Mouse (Mus musculus) gastrocnemius, postnatal 36 days (tissue): ENCODE measurements at regions not wholly inside any gene's neighbourhood (a gene's known extent, or its start where the extent isn't known, plus 50 kb on each side); places are given as distances from the start of the nearest gene placed in this dataset.

Source experiments
- DNase-seq, 2 experiments: peaks; one replicate each; pipeline ENCODE4 v3.0.0; 2022
- intact Hi-C: fragments of 180-260 bp; cut with DNase I; formaldehyde crosslinking; loops from one replicate; pipeline ENCODE4 v1.15.1; 2025

DNA sequence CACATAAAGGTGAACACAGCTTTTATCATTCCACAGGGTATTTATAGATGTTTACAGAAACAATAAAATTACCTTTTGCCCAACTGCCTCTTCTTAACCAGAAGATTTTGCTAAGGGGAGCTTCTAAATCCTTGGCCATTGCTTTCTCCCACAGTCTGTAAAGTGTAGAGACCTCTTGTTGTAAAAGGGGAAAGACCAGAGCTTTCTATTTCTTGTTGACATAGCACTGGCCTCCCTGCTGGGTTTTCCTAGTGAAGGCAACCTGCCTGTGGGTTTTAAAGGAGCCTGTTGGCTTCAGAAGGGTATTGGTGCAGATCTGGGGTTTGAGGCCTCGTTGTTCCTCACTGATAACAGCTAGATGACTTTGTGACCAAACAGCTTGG, 381.6 kb downstream of the Lmo4 start:
- intact Hi-C loops: no loop called here
- no peak for DNase-seq

DNA sequence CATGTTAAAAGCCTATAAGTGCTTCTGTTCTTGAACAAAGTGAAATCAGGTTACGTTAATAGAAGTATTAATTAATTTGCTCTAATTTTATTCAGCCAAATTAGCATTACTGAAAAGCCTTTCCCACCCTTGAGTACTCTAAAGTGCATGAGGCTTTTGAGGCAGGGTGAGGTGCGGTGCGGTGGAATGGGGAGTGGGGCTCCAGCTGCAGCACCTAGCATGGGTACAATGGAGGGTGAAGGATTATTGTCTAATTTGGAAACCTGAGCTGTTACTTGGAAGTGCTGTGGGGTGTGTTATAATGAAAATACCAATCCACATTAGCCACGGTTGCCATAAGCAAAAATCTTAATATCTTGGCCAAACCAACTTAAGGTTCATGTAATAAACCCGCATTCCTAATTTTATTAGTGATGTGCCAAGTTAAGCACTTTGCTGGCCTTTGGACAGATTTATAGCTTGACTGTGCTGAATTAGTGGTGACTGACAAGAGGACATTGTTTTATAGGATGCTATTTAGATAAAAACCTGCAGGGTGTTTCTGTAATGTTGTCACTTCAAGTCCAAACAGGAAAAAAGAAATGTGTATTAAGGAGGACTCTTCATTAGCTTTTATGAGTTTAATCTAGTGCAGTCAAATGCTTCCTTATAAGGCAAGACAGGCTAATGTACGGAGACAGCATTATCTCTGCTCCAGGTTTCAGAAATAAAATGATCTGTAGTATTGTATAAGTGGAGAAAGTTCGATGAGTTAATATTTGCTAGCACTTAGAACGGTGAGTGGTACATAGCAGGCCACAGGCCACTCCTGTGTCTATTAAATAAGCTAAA, 382.2 kb downstream of the Lmo4 start:
- intact Hi-C loops: no loop called here

DNA sequence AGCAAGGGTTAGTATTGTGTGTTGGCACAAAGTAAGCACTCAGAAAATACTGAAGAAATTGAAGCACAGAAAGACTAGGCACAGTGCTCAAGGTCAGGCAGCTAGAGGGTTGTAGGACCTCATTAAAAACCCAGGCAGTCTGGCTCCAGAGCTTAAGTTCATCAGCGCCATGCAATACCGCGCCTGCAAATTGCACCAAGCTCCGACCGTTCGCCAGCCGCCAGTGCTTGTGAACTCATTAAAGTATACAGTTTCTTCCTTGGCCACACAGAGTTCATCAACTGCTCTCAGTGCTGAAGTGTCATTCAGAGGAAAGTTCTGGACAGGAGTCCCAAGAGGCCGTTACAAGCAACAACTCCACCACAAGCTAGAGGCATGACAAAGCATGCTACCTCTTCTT, 397.5 kb downstream of the Lmo4 start:
- intact Hi-C loops: no loop called here

More for the DNA sequence above, 382.2 kb downstream of the Lmo4 start:
- DNase-seq: no peak

DNA sequence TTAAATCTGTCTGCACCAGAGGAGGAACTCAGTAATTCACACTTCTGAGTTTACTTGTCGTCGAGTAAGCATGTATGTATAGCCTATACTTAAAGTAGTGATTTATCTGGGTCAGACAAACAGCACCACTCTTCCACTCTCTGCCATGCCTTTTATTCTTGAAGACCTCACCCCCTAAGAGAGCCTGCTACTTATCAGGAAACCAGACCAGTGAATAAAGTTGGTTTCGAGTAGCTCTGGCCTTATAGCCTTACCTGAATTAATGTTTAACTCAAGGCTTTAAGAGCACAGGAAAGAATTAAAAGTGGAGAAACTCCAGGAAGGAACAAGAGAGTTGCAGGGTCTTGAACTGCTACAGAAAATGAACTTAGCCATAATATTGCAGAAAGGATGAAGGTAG, 398.1 kb downstream of the Lmo4 start:
- intact Hi-C loops: no loop called here
- no peak for DNase-seq

More for the DNA sequence above, 397.5 kb downstream of the Lmo4 start:
- peak in 1 of 2 experiments; percentile 17 for DNase-seq

DNA sequence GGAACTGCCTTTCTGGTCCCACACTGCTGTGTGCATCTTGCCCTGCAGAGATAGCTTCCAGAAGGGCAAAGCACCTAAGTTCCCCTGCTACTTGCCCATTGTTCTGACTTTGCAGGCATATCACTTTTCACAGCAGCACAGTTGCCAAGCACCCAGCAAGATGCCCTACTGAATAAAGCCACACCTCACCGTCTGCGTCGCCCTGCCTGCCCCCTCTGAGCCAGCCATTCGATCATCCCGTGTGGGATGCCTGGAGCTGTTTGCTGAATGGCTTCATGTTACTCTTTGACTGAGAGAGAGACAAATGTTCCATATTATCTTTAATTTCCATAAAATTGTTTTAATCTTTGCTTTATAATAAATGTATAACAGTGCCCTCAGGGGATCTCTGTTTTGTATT, 407.2 kb downstream of the Lmo4 start:
- intact Hi-C loops: no loop called here
- no peak for DNase-seq

DNA sequence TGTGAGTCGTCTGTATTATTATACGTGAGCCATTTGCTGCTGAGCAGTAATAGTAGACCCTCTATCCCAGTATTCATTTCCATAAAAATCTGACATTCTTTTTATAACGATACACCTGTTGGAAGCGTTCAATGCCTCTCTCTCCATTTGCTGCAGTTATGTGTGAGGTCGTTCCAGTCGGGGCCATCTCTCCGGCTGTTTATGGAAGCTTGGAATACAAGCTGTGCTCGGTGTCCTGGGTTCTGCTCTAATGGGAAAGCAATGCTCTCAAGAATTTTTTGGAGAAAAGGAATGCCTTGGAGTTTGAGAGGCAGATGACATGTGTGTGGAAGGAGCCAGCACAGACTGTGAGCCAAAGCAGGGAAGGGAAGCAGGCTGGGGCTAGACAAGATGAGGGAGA, 414.1 kb downstream of the Lmo4 start:
- DNase-seq: no peak
- intact Hi-C loops: no loop called here

DNA sequence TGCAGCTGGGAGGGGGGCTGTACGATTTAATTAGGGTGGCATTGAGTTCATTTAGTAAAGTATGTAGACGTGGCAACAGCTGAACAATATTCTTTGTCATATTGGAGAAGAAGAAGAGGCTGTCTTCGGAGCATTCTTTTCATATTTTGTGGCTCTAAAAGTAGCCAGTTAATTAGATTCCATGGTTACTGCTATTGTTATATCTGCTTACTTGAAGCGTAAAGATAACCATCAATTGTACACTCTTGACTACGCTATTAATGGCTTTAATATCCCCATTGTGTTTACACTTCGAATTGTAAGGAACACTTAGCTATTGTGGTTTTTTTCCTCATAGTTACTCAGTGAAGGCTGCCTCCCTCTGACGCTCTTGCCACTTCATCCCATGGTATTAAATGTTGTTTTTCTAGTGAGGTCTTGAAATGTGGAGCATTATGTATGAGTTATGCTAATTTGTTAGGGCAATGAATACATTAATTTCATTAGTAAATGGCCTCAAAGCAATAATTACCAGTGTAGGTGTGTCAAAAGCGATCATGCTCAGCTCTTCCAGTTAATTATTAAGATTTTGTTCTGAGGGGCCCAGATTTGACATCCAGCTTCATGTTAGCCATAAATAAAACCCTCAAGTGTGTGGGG, 415.0 kb downstream of the Lmo4 start:
- no peak for DNase-seq
- intact Hi-C loops: no loop called here

DNA sequence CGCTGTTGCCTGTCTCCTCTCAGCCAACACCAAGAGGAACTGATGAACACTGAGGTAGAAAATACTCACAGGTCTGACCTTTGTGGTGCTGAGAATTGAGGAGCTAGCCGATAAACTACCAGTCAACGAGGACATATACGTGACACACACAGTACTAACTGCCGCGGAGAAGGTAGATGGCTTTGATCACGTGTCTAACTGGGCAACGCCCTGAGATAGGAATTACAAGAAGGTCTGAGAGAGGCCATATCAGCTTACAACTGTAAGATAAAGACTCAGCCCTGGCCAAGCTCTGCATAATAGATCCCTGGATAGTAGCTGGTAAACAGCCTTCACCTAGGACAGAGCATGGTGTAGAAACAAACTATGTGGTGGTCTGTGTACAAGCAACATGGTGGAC, 418.1 kb downstream of the Lmo4 start:
- no peak for DNase-seq
- intact Hi-C loops: no loop called here

DNA sequence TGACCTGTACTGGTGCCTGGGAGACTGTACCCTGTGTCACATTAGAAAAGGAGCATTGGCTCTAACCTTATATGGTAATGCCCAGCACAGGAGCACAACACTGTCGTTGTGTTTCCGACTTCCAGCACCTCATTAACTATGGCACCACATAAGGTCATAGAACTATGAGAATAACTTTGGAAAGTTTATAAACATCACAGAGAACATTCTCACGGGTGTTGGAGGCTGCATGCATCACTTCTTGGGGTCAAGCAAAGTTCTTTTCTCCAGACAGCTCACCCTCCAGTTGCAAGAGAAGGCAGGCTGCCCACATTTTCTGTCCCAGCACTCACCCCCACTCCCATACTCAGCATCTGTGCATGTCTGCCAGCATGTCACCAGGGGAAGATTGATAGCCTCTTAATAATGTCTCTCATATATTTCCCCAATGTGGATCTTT, 420.6 kb downstream of the Lmo4 start:
- no peak for DNase-seq
- intact Hi-C loops: no loop called here

DNA sequence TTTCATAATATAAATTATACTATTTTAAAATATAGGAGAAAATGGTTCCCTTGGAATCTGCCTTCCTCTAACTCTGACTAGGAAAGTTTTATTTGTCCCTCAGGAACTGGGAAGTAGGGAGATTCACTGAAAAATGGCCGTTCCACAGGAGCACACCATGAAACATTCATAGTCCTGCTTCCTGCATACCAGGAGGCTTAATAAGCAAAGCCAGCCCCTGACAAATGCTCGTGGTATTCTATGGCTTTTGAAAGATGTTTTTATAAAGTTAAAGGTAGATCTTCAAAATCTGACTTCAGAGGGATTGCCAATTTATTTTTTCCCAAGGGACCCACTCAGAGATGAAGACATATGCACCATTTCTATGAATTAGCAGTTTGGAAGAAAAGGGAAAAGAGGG, 426.9 kb downstream of the Lmo4 start:
- intact Hi-C loops: no loop called here
- DNase-seq: no peak

DNA sequence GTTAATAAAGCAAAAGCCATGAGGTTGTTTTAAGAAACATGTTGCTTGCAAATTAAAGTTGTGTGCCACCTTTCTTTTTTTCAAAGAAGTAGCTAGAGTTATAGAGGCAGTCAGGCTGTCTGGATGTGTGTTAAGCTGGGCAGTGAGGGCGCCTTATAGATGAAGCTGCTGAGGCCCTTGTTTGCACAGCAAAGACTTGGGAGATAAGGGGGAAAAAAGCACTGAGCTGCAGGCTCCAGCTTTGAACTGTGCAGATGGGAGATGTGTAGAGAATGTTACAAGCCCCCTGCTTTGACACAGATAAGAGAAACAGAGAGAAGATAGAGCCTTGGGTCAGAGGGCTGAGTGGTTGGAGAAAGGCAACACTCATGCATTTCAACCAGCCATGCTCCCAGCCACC, 445.7 kb downstream of the Lmo4 start:
- intact Hi-C loops: no loop called here
- no peak for DNase-seq

DNA sequence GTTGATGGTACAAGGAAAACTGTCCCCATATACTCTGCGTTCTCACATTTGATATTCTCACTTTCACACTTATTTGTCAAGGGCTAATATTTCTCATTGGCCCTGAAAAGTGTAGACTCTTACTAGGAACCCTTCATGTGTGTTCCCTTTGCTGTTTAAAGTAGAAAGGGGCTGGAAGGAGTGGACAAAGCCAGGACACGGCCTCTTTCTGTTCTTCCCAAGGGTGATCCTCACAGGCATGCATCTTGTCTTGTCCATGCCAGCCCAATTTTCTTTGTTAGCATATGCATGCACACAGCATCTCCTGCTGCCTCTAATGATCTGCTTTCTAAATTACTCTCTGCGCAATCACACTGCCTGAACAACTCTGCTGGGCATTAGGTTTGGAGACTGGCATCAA, 451.8 kb downstream of the Lmo4 start:
- no peak for DNase-seq
- intact Hi-C loops: no loop called here

DNA sequence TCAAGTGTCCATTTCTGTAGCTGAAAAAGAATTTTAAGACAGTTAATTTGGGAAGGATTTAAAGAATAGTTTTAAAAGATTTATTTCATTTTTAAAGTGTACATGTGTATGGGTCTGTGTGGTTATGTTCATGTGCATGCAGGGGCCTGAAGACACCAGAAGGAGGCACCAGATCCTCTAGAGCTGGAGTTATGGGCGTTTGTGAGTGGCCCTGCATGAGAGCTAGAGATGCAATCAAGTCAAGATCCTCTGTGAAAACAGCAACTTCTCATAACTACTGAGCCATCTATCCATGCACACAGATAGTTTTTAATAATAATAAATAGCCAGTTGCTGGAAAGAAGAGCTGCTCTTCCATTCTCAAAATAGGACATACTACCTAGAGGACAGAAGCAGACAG, 452.4 kb downstream of the Lmo4 start:
- no peak for DNase-seq
- intact Hi-C loops: no loop called here

DNA sequence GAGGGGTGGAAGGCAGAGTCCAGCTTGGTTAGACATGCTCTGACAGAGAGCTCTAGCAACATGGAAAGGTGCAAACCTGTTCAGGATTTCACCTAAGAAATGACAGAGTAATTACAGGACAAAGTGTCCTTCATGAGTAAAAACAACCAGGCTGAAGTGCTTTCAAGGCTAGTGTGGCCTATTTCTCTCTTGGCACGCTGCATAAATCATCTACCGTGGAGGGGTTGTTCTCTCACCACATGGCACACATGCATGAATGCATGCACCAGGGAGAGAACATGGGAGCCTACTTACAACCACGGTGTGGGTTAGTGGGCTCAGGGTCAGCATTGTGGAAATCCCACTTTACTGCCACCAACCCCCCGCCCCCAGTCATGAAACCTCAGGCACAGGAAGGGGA, 454.9 kb downstream of the Lmo4 start:
- DNase-seq: no peak
- intact Hi-C loops: no loop called here

DNA sequence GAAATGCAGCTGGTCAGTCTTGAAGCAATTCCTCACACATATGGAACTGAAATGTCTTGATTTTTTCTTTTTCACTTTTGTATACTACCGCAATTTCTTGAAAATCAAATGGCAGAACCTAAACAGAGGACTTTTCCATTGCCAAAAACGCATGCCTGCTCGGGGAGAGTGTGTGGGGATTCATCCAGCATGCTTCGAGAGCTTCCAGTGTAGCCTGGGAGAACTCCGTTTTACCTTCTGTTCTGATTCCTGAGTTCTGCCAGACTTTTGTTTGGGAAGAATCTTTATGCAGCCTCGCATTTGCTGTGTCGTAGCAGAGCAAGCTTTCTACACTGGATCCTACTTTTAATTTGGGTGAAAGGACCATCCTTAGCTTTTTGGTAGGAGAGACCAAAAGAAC, 461.4 kb downstream of the Lmo4 start:
- no peak for DNase-seq
- intact Hi-C loops: no loop called here

DNA sequence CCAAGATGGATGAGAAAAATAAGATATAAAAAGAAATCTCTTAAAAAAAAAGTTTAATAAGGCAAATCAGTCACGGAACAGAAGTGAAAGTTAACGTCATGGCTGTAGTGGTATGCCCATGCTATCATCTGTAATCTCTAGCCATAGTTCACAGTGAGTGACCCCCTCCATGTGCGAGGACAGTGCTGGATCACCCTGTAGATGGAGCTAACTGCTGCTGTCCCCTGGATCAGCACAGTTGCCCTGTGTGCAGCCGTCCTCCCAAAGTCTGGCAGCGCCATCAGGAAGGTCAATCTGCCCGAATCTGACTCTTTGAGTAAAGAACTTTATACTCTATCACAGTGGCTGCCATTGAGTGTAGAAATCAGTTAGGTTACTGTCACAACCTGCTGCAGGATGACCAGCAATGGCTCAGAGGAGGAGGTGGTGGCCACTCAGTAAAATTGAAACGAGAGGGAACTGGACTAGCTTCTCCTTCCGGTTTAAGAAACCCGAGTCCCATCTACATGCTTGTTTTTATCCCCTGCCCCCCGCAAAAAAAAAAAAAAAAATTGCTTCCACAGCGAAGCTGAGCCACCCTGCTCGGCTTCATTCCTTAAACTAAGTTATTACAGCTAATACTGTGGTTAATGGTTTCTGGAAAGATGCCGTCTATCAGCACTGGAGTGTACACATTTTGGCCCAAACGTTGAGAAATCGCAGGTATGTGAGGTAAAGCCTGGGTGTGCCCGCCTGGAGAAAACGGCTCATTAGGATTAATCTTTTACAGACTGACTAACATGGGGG, 462.0 kb downstream of the Lmo4 start:
- intact Hi-C loops: no loop called here
- DNase-seq: no peak

DNA sequence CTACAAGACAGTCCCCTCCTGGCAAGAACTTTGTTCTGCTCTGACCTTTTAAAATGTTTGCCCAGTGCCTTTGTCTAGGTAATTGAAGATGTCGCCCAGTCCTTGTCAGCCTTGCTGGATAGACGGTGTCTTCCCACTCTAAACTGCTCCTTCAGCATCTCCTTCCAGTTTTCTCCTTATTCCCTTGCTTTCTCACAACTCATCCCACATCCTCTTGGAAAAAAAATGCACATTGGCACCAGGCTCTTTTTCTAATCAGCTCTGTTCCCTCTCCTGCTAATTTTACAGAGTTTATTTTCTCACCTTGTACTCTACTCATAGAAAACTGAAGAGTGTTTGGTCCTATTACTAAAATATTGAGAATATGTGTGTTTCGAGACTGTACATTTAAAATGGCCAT, 466.3 kb downstream of the Lmo4 start:
- DNase-seq: no peak
- intact Hi-C loops: no loop called here

DNA sequence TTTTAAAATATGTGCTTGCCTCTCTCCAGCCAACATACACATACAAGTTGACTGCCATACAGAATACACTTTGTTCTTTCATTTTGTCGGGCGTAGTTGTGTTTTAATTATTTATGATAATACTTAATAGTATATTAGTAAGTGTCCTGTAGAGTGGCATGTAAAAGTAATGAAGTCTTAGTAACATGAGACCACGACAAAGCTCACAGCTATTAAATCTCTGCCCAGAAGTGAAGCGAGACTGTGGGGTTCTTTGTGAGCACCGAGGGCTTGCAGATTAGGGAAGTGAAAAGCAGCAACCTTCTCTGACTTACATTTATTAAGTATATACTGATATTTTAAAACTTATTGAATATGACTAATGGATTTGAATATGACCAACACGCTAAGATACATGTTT, 467.2 kb downstream of the Lmo4 start:
- intact Hi-C loops: no loop called here
- DNase-seq: no peak

DNA sequence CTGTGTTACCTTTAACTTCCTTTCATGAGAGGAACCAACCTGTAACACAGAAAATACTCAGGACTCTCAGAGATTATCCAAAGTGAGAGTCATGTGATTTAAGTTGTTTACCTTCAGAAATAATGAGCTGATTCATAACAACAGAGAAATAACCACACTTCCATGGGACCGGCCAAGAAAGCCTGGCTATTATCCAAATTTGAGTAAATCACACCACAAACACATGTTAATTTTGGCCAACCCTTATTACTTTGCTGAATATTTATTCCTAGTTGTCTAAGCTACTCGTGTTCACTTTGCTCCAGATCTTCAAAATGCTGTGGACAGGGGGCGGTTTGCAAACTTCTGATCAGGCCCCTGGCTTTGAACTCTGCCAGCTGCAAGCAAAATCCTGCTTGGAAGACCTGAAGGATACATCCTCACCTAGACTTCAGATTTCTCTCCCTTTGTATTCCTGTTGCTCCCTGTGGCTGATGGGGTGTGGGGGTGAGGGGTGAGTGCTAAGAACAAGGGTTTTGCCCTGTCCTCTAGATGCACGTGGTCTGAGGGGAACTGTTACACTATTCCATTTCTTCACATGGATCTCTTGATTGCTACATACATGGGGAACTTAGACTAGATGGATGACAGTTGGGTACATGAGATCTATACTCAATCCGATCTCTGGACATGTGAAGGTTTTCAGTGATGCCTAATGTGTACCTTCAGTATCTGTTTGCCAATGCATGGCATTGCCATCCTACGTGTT, 468.2 kb downstream of the Lmo4 start:
- intact Hi-C loops: no loop called here
- DNase-seq: no peak

DNA sequence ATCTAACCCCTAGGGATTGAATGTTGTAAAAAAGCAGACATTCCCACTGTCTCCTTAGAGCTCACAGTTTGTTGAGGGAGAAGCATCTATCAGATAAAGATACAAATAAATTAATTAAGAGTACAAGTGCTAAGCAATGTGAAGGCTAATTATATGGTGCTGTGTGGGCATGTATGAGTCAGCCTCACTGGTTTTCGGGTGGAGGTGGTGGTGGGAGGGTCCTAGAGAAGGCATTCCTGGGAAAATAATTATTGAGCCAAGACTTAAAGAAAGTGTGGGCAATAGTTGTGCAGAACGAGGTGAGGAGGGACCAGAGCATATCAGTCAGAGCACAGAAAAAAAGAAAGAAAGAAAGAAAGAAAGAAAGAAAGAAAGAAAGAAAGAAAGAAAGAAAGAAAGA, 470.2 kb downstream of the Lmo4 start:
- DNase-seq: no peak
- intact Hi-C loops: no loop called here
